Mouse (Mus musculus) heart, adult 2 months (tissue): Measurements from ENCODE around the gene Dock8.

ENCODE experiments used
- CTCF ChIP-seq: fragments of 200-600 bp; IDR thresholded peaks from 2 replicates; pipeline ENCODE4 v1.8.1; 2022; ENCODE audit warnings: antibody characterized with exemption, mild to moderate bottlenecking, moderate library complexity
- EP300 ChIP-seq: fragments of 200-500 bp; IDR thresholded peaks from 2 replicates; pipeline ENCODE4 v1.6.1; 2011; ENCODE audit warnings: low read depth, low read length, control low read depth; ENCODE audit not compliant: insufficient read depth
- POLR2A ChIP-seq: fragments of 200-500 bp; IDR thresholded peaks from 2 replicates; pipeline ENCODE4 v1.6.1; 2011; ENCODE audit warnings: mild to moderate bottlenecking, low read depth, low read length, control low read depth; ENCODE audit not compliant: insufficient read depth

GRCm38 (mm10) chr19:25206969-25207368 is 207.6 kb downstream of the Dock8 start:
- TF ChIP-seq EP300 (no peak), CTCF (no peak), POLR2A (no peak)
